Mouse (Mus musculus): ENCODE measurements around the gene Vmn2r30. TPM values are rescaled to one million over a fixed set of nuclear protein-coding genes. Genes with fewer than 3 reads are reported as not detected.
"Not testable (repeated sequence)": the region's sequence is repeated elsewhere in the genome, so short reads cannot be mapped to it uniquely, and the experiment has no call there.

The Vmn2r30 gene
- not detected in 2 replicates for polyA plus RNA-seq (2016; fragmentation: Nextera tagmentation; extraction: Ambion mirVana)

DNA sequence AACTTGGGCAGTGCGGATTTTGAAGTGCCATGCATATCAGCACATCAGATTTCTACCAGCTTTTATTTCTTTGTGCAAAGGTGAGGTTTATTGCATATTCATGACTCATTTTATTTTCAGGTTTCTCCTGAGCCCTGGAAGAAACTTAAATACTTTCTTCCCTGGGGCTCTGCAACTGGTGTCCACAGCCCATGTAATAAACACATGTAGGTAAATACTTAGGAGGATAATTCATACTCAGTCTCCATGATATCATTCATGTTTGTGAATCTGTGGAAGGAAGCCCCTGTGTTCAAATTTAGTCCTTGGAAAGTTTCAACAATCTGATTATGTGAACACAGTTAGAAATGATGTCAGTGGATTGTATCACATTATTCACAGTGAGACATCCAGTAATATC lies at the start of gene Vmn2r30:
Gene Vmn2r30, minus strand, starts transcription at position 101 of the 400 bp plus-strand sequence.
- not testable (repeated sequence) for H3K27me3 ChIP-seq (ENCODE audit: poor library complexity, severe bottlenecking); H3K36me3 ChIP-seq (replicated peaks); H3K9me3 ChIP-seq; H3K4me1 ChIP-seq; DNase-seq (ENCODE audit: extremely low spot score, low spot score); H3K27ac ChIP-seq; H3K4me3 ChIP-seq
- WGBS = 80% methylated on average over 1 of the region's 1 CpGs

DNA sequence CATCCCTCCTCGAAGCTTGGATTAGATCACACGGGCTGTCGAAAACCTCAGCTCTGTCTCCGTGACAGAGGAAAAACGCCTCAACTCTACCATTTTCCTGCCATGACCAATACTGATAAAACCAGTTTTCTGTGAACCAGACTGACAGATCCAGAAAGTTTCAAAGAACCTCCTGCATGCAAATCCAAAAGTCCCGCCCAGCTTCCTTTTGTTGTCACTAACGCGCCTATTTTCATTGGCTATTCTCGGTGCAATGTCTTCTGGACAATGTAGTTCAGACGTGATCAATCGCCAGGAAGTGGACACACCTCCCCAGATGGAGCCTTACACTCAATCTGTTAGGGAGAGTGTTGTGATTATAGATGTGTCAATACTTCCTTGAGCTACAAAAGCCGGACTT lies 37.0 kb upstream of the Vmn2r30 start, which contains the start of gene Gm45783:
Gene Gm45783, minus strand, starts transcription at position 143 of the 400 bp plus-strand sequence.
- not testable (repeated sequence) for DNase-seq (ENCODE audit: extremely low spot score, low spot score); H3K9me3 ChIP-seq; H3K36me3 ChIP-seq (replicated peaks); H3K27ac ChIP-seq; H3K27me3 ChIP-seq (ENCODE audit: poor library complexity, severe bottlenecking); H3K4me1 ChIP-seq; H3K4me3 ChIP-seq
- WGBS = 52% methylated on average over 12 of the region's 12 CpGs

DNA sequence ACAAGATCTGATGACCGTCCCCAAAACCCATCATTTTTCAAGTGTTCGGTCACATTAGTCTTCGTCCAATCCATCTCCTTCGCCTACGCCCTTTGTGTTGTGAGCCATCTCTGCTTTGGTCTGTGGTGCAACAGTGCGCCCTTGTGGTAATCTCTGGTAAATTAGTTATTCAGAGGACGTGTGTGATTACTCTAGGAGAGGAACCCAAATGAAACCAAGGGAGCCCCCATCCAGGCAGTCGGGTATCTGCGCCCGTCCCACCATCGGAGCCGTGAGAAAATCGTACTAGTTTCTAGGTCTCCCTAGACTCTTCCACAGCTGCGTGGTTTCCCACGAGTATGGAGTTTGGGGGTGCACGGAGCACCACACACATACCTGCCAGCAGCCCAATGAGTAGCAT lies 41.8 kb downstream of the Vmn2r30 start:
- DNase-seq (ENCODE audit: extremely low spot score, low spot score) = peak; percentile 27
- H3K4me1 ChIP-seq = peaks cover 14% of the 10 kb centered on the region
- WGBS = 88% methylated on average over 16 of the region's 16 CpGs
- peaks cover 20% of the 10 kb centered on the region for H3K9me3 ChIP-seq
- no peak overlapping the region for H3K4me3 ChIP-seq
- H3K27ac ChIP-seq = no peak overlapping the region
- peaks cover 59% of the 10 kb centered on the region for H3K36me3 ChIP-seq (replicated peaks)
- peaks cover 5% of the 10 kb centered on the region for H3K27me3 ChIP-seq (ENCODE audit: poor library complexity, severe bottlenecking)

DNA sequence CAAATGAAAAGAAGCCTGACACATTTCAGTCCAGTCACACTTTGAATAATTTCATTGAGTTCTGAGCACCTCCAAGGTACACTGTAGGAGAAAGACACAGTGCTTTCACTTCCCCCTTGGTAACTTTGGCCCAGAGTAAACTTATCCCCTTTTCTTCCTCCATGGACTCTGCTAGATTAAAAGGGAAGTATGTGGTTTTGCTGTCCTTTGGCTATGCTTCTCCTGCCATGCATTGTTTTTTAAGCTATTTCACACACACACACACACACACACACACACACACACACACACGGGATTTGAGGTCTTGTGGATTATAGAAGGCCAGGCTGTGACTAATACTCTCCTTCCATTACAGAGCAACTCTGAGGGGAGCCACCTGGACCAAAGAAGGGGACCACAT lies 56.0 kb downstream of the Vmn2r30 start:
- WGBS = 67% methylated on average over 1 of the region's 1 CpGs
- peaks cover 35% of the 10 kb centered on the region for H3K36me3 ChIP-seq (replicated peaks)
- DNase-seq (ENCODE audit: extremely low spot score, low spot score) = no peak
- H3K4me3 ChIP-seq = no peak overlapping the region
- H3K9me3 ChIP-seq = peaks cover 8% of the 10 kb centered on the region
- no peaks in the 10 kb centered on the region for H3K4me1 ChIP-seq
- no peak overlapping the region for H3K27ac ChIP-seq
- no peaks in the 10 kb centered on the region for H3K27me3 ChIP-seq (ENCODE audit: poor library complexity, severe bottlenecking)

DNA sequence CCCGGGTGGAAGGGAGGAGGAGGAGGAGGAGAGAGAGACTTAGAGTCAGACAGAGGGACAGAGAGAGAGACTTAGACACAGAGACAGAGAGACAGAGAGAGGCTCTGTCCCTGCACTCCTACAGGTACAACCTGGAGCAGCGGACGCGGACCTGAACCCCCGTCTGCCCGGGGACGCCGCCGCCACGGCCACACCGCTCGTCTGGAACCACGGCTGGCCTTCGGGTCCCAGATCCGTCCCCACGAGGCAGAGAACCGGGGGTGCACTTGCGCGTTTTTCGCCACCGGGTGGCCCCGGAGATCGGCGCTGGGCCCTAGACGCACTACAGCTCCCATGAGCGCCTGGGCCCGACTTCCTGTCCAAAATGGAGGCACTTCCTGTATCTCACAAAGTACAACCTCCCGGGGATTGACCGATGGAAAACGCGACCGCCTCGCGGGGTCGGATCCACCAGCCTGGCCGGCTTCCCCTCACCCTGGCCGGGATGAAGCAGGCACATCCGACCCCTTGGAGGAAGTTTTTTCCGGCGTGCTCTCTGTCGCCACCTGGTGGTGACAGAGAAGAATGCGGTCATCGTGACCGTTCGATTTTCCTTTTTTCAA lies 59.3 kb downstream of the Vmn2r30 start, which contains the start of gene Gm45844:
Gene Gm45844, minus strand, starts transcription at position 324 of the 602 bp plus-strand sequence.
- H3K4me1 ChIP-seq; H3K27me3 ChIP-seq (ENCODE audit: poor library complexity, severe bottlenecking); H3K9me3 ChIP-seq; H3K36me3 ChIP-seq (replicated peaks): not testable (repeated sequence)
- 51% methylated on average over 45 of the region's 45 CpGs for WGBS
- peak; percentile 64 for DNase-seq (ENCODE audit: extremely low spot score, low spot score)
- peak within 1 kb of the TSS; percentile 42 for H3K4me3 ChIP-seq
- H3K27ac ChIP-seq = peak within 1 kb of the TSS; percentile 73

DNA sequence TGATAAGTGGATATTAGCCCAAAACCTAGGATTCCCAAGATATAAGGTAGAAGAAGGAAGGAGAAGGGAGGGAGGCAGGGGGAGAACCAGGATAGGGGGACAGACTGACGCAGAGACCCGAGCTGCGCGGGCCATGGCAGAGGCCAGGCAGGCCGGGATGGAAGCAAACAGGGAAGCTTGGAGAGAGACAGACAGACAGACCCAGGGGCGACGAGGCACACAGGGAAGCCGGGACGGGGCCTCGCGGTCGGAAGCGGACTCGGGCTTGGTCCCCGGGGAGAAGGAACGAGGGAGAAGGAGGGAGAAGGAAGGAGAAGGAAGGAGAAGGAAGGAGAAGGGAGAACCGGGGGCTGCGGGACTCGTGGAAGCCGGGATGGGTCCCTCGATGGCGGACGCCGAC lies 59.9 kb downstream of the Vmn2r30 start:
- DNase-seq (ENCODE audit: extremely low spot score, low spot score) = peak; percentile 50
- H3K9me3 ChIP-seq; H3K4me1 ChIP-seq; H3K27me3 ChIP-seq (ENCODE audit: poor library complexity, severe bottlenecking); H3K36me3 ChIP-seq (replicated peaks): not testable (repeated sequence)
- Histone ChIP-seq H3K27ac (peak overlapping the region; percentile 73), H3K4me3 (peak overlapping the region; percentile 42)
- WGBS = 53% methylated on average over 24 of the region's 24 CpGs

Small RNA genes lying within 50 kb of the gene (microRNA-seq; reads per million reads assigned to microRNA genes)
- 1.2 reads per million for gene Mir5620

Other genes with a start within 250 kb of the Vmn2r30 start
- gene Zfp954, start 216.1 kb downstream of the Vmn2r30 start, polyA plus RNA-seq (2016; fragmentation: Nextera tagmentation; extraction: Ambion mirVana) = 13.8 and 14.4 TPM in 2 replicates
- gene Zfp773, start 200.9 kb downstream of the Vmn2r30 start, polyA plus RNA-seq (2016; fragmentation: Nextera tagmentation; extraction: Ambion mirVana) = 4.4 and 5.4 TPM in 2 replicates
- gene Zfp418, start 166.3 kb downstream of the Vmn2r30 start, polyA plus RNA-seq (2016; fragmentation: Nextera tagmentation; extraction: Ambion mirVana) = 2.4 and 2.6 TPM in 2 replicates
- 9.0 and 9.4 TPM in 2 replicates for gene Zfp772, start 127.6 kb downstream of the Vmn2r30 start, polyA plus RNA-seq (2016; fragmentation: Nextera tagmentation; extraction: Ambion mirVana)
- 0.20 TPM in 1 of 2 replicates, not detected in the other for gene Vmn2r29, start 90.3 kb downstream of the Vmn2r30 start, polyA plus RNA-seq (2016; fragmentation: Nextera tagmentation; extraction: Ambion mirVana)
- 1.1 and 1.5 TPM in 2 replicates for gene Gm45844, start 59.3 kb downstream of the Vmn2r30 start, polyA plus RNA-seq (2016; fragmentation: Nextera tagmentation; extraction: Ambion mirVana)
- gene Clcn4, start 36.8 kb downstream of the Vmn2r30 start, polyA plus RNA-seq (2016; fragmentation: Nextera tagmentation; extraction: Ambion mirVana) = 36.2 and 36.4 TPM in 2 replicates
- not detected in 2 replicates for gene Gm45783, start 37.0 kb upstream of the Vmn2r30 start, polyA plus RNA-seq (2016; fragmentation: Nextera tagmentation; extraction: Ambion mirVana)
- not detected in 2 replicates for gene Vmn2r31, start 62.1 kb upstream of the Vmn2r30 start, polyA plus RNA-seq (2016; fragmentation: Nextera tagmentation; extraction: Ambion mirVana)
- gene Vmn2r32, start 142.4 kb upstream of the Vmn2r30 start, polyA plus RNA-seq (2016; fragmentation: Nextera tagmentation; extraction: Ambion mirVana) = not detected in 2 replicates
- gene Vmn2r33, start 229.2 kb upstream of the Vmn2r30 start, polyA plus RNA-seq (2016; fragmentation: Nextera tagmentation; extraction: Ambion mirVana) = not detected in 2 replicates

All from forebrain, embryonic 10.5 days (tissue).